Comparison of ENCODE assay signal across 13 mouse cellular contexts in genomic region chr17:32634242-32634971, GRCm38 (mm10). TPM values are rescaled to one million over a fixed set of nuclear protein-coding genes. Genes with fewer than 3 reads are reported as not detected.
DNase-seq lines count a peak whose midpoint lies in the region; ATAC-seq and TF ChIP-seq lines count a peak whose summit lies in the region.
"Not testable (repeated sequence)": the region's sequence is repeated elsewhere in the genome, so short reads cannot be mapped to it uniquely, and the experiment has no call there.
"Had no signal": no experiment of that assay in that cellular context is flagged by ENCODE, and none has a peak within 500 bp of the region (broad histone marks: within the 10 kb centered on the region; RNA-seq: fewer than 3 reads in every experiment).

No protein-coding gene starts in this region.

- not testable (repeated sequence) for H3K27ac ChIP-seq in embryonic facial prominence, embryonic 15.5 days (replicated peaks); heart, adult 2 months; left cerebral cortex, adult 2 months; liver, postnatal 0 days (ENCODE audit: low read depth); midbrain, embryonic 14.5 days (replicated peaks; ENCODE audit: low read depth, low read length); stomach, embryonic 14.5 days (ENCODE audit: low read length)
- 0 out of 2 replicates have a peak overlapping the region, but pooled peaks have one; percentile 20 for H3K27ac ChIP-seq in hindbrain, embryonic 14.5 days

- not testable (repeated sequence) for DNase-seq in heart, adult 2 months; hindbrain, embryonic 14.5 days (ENCODE audit: low spot score); left cerebral cortex, adult 2 months (ENCODE audit: extremely low spot score in 1 of 2, low spot score in 2 of 2); liver, postnatal 0 days; midbrain, embryonic 14.5 days

- H3K4me3 ChIP-seq in E14TG2a.4 (replicated peaks; ENCODE audit: low read length): peak overlapping the region; percentile 80
- peak overlapping the region; percentile 36 for H3K4me3 ChIP-seq in embryonic facial prominence, embryonic 15.5 days (replicated peaks)
- H3K4me3 ChIP-seq in heart, adult 2 months: peak overlapping the region; percentile 4; the same call in 1 of the 2 replicates
- peak overlapping the region; percentile 39 for H3K4me3 ChIP-seq in hindbrain, embryonic 14.5 days (replicated peaks; ENCODE audit: low read length)
- H3K4me3 ChIP-seq in left cerebral cortex, adult 2 months: peak overlapping the region; percentile 44
- H3K4me3 ChIP-seq in liver, postnatal 0 days (ENCODE audit: low read depth, low read length): peak overlapping the region; percentile 31; the same call in 1 of the 2 replicates
- peak overlapping the region; percentile 37 for H3K4me3 ChIP-seq in midbrain, embryonic 14.5 days (replicated peaks; ENCODE audit: low read depth, low read length)
- peak overlapping the region; percentile 28 for H3K4me3 ChIP-seq in stomach, embryonic 14.5 days (ENCODE audit: low read depth, low read length)

- H3K79me2 ChIP-seq in heart, adult 2 months (replicated peaks; ENCODE audit: control insufficient read depth, insufficient read depth, low read length): not testable (repeated sequence)

- ATAC-seq in embryonic facial prominence, embryonic 15.5 days (ENCODE audit: insufficient number of reproducible peaks, low FRiP score, low TSS enrichment, low read depth): 0 out of 2 replicates have a peak, but pooled peaks have one; percentile 34
- peak; percentile 21; the same call in 1 of the 2 replicates for ATAC-seq in hindbrain, embryonic 14.5 days (ENCODE audit: low FRiP score)
- not testable (repeated sequence) for ATAC-seq in liver, postnatal 0 days; stomach, embryonic 14.5 days (ENCODE audit: insufficient number of reproducible peaks, insufficient read depth, low FRiP score, low read depth)
- 0 out of 2 replicates have a peak, but pooled peaks have one; percentile 11 for ATAC-seq in midbrain, embryonic 14.5 days (ENCODE audit: low FRiP score, low TSS enrichment)

- not testable (repeated sequence) for TF ChIP-seq CTCF in E14TG2a.4 (conservative IDR thresholded peaks at IDR 0.05; ENCODE audit: low read length); heart, adult 2 months (IDR thresholded peaks at IDR 0.05); left cerebral cortex, adult 2 months (IDR thresholded peaks at IDR 0.05); liver, postnatal 0 days (IDR thresholded peaks at IDR 0.05; ENCODE audit: low read depth)

- intact Hi-C loops in heart, adult 2 months (cut with DNase I): loop anchor here (2.0 kb wide), 1 partner anchor 46 kb away; no protein-coding TSS in a partner anchor
- intact Hi-C loops in left cerebral cortex, adult 2 months (cut with DNase I): loop anchor here (2.0 to 10.0 kb wide), 4 partner anchors 46 to 316 kb away; partner anchors contain the start of gene Zfp870

- 81% methylated on average over 9 of the region's 9 CpGs for WGBS in embryonic facial prominence, embryonic 15.5 days
- WGBS in heart, adult 2 months: 86% methylated on average over 9 of the region's 9 CpGs
- 88% methylated on average over 9 of the region's 9 CpGs for WGBS in hindbrain, embryonic 14.5 days
- WGBS in liver, postnatal 0 days (ENCODE audit: insufficient replicate concordance): 84% methylated on average over 9 of the region's 9 CpGs
- WGBS in midbrain, embryonic 14.5 days: 85% methylated on average over 9 of the region's 9 CpGs
- WGBS in stomach, embryonic 14.5 days: 88% methylated on average over 9 of the region's 9 CpGs

- peaks cover 25% of the 10 kb centered on the region for H3K4me1 ChIP-seq in E14TG2a.4 (replicated peaks; ENCODE audit: low read depth, low read length)
- H3K4me1 ChIP-seq in embryonic facial prominence, embryonic 15.5 days; heart, adult 2 months (ENCODE audit: control insufficient read depth, insufficient read depth, low read length); hindbrain, embryonic 14.5 days (replicated peaks; ENCODE audit: control insufficient read depth, insufficient read depth, low read length); liver, postnatal 0 days (ENCODE audit: insufficient read depth); midbrain, embryonic 14.5 days (ENCODE audit: control insufficient read depth, insufficient read depth, low read length); stomach, embryonic 14.5 days (ENCODE audit: control insufficient read depth, insufficient read depth, low read length): not testable (repeated sequence)

- not testable (repeated sequence) for TF ChIP-seq EP300 in heart, adult 2 months (IDR thresholded peaks at IDR 0.05; ENCODE audit: insufficient read depth, low read depth, low read length); liver, postnatal 0 days (IDR thresholded peaks at IDR 0.05; ENCODE audit: low read depth)

- H3K36me3 ChIP-seq in E14TG2a.4 (ENCODE audit: insufficient read depth, low read length); embryonic facial prominence, embryonic 15.5 days; heart, adult 2 months (ENCODE audit: control insufficient read depth, insufficient read depth, low read length); hindbrain, embryonic 14.5 days (replicated peaks; ENCODE audit: control insufficient read depth, insufficient read depth); liver, postnatal 0 days (replicated peaks; ENCODE audit: insufficient read depth, low read length); midbrain, embryonic 14.5 days (ENCODE audit: control insufficient read depth, insufficient read depth, low read length); stomach, embryonic 14.5 days (ENCODE audit: control insufficient read depth, insufficient read depth, low read length): not testable (repeated sequence)

- H3K4me2 ChIP-seq in embryonic facial prominence, embryonic 15.5 days (replicated peaks): peak overlapping the region; percentile 67
- H3K4me2 ChIP-seq in hindbrain, embryonic 14.5 days (replicated peaks): peak overlapping the region; percentile 64
- peak overlapping the region; percentile 65; the same call in 1 of the 2 replicates for H3K4me2 ChIP-seq in liver, postnatal 0 days (ENCODE audit: low read depth, low read length)
- peak overlapping the region; percentile 57 for H3K4me2 ChIP-seq in midbrain, embryonic 14.5 days (ENCODE audit: low read length)
- H3K4me2 ChIP-seq in stomach, embryonic 14.5 days (replicated peaks; ENCODE audit: low read depth, low read length): peak overlapping the region; percentile 53

- H3K9me3 ChIP-seq in E14TG2a.4 (ENCODE audit: low read length); embryonic facial prominence, embryonic 15.5 days (replicated peaks); hindbrain, embryonic 14.5 days (ENCODE audit: control insufficient read depth, low read length); liver, postnatal 0 days (ENCODE audit: low read length); midbrain, embryonic 14.5 days (ENCODE audit: control insufficient read depth, low read length); stomach, embryonic 14.5 days (ENCODE audit: control insufficient read depth, low read depth, low read length): not testable (repeated sequence)

- H3K9ac ChIP-seq in embryonic facial prominence, embryonic 15.5 days: peak overlapping the region; percentile 18; the same call in 1 of the 2 replicates
- not testable (repeated sequence) for H3K9ac ChIP-seq in heart, adult 2 months (ENCODE audit: low read depth, low read length); liver, postnatal 0 days (replicated peaks); stomach, embryonic 14.5 days (replicated peaks; ENCODE audit: low read depth, low read length)
- H3K9ac ChIP-seq in hindbrain, embryonic 14.5 days: peak overlapping the region; percentile 65
- H3K9ac ChIP-seq in midbrain, embryonic 14.5 days (replicated peaks; ENCODE audit: low read length): peak overlapping the region; percentile 49

- H3K27me3 ChIP-seq in E14TG2a.4 (ENCODE audit: insufficient read depth, low read length); embryonic facial prominence, embryonic 15.5 days; heart, adult 2 months (ENCODE audit: control insufficient read depth, insufficient read depth, low read length); hindbrain, embryonic 14.5 days (ENCODE audit: control insufficient read depth, insufficient read depth, low read length); liver, postnatal 0 days (ENCODE audit: insufficient read depth, low read length); midbrain, embryonic 14.5 days (ENCODE audit: control insufficient read depth, insufficient read depth, low read length); stomach, embryonic 14.5 days (ENCODE audit: control insufficient read depth, insufficient read depth, low read length): not testable (repeated sequence)

- TF ChIP-seq POLR2A in heart, adult 2 months (IDR thresholded peaks at IDR 0.05; ENCODE audit: insufficient read depth, low read depth, low read length): not testable (repeated sequence)

RNA-seq across cellular contexts. Expression of gene Cyp4f37, which starts 13.3 kb away (rescaled TPM):
- polyA plus RNA-seq in embryonic facial prominence, embryonic 15.5 days (2015; fragmentation: Nextera tagmentation; extraction: Ambion mirVana): not detected in 2 replicates
- not detected for total RNA-seq in heart, adult 2 months (2021)
- polyA plus RNA-seq in heart, adult 2 months (2012; rRNA removed): not detected in 2 replicates
- polyA plus RNA-seq in hindbrain, embryonic 14.5 days (2014; fragmentation: Nextera tagmentation; extraction: Ambion mirVana): 0.37 and 0.60 TPM in 2 replicates
- total RNA-seq in left cerebral cortex, adult 2 months (2021): not detected
- polyA plus RNA-seq in liver, postnatal 0 days (2015; fragmentation: Nextera tagmentation; extraction: Ambion mirVana): not detected in 2 replicates
- polyA plus RNA-seq in midbrain, embryonic 14.5 days (2014; fragmentation: Nextera tagmentation; extraction: Ambion mirVana): 0.47 and 1.0 TPM in 2 replicates
- not detected in 2 replicates for polyA plus RNA-seq in stomach, embryonic 14.5 days (2014; fragmentation: Nextera tagmentation; extraction: Ambion mirVana)
- total RNA-seq: gastrocnemius, postnatal 25 days; hematopoietic stem cell, adult 5-6 weeks; left cerebral cortex, adult 8-10 months had no signal
- polyA plus RNA-seq: brain, embryonic 14.5 days had no signal

RNA-seq across cellular contexts. Expression of gene Cyp4f40, which starts 24.3 kb away (rescaled TPM):
- 0.12 TPM in 2 replicates for polyA plus RNA-seq in embryonic facial prominence, embryonic 15.5 days (2015; fragmentation: Nextera tagmentation; extraction: Ambion mirVana)
- not detected for total RNA-seq in heart, adult 2 months (2021)
- polyA plus RNA-seq in heart, adult 2 months (2012; rRNA removed): not detected in 2 replicates
- polyA plus RNA-seq in hindbrain, embryonic 14.5 days (2014; fragmentation: Nextera tagmentation; extraction: Ambion mirVana): not detected in 2 replicates
- total RNA-seq in left cerebral cortex, adult 2 months (2021): not detected
- not detected in 2 replicates for polyA plus RNA-seq in liver, postnatal 0 days (2015; fragmentation: Nextera tagmentation; extraction: Ambion mirVana)
- polyA plus RNA-seq in midbrain, embryonic 14.5 days (2014; fragmentation: Nextera tagmentation; extraction: Ambion mirVana): not detected in 2 replicates
- 0.13 and 0.23 TPM in 2 replicates for polyA plus RNA-seq in stomach, embryonic 14.5 days (2014; fragmentation: Nextera tagmentation; extraction: Ambion mirVana)
- total RNA-seq: gastrocnemius, postnatal 25 days; hematopoietic stem cell, adult 5-6 weeks; left cerebral cortex, adult 8-10 months; neutrophil, adult 5-6 weeks had no signal

RNA-seq across cellular contexts. Expression of gene Cyp4f15, which starts 51.0 kb away (rescaled TPM):
- polyA plus RNA-seq in embryonic facial prominence, embryonic 15.5 days (2015; fragmentation: Nextera tagmentation; extraction: Ambion mirVana): 0.56 and 0.72 TPM in 2 replicates
- not detected for total RNA-seq in heart, adult 2 months (2021)
- 1.0 TPM in 1 of 2 replicates, not detected in the other for polyA plus RNA-seq in heart, adult 2 months (2012; rRNA removed)
- 2.2 and 2.5 TPM in 2 replicates for polyA plus RNA-seq in hindbrain, embryonic 14.5 days (2014; fragmentation: Nextera tagmentation; extraction: Ambion mirVana)
- total RNA-seq in left cerebral cortex, adult 2 months (2021): 10 to 100 TPM; 16.4 to 20.7 TPM
- polyA plus RNA-seq in liver, postnatal 0 days (2015; fragmentation: Nextera tagmentation; extraction: Ambion mirVana): 33.5 and 37.6 TPM in 2 replicates
- polyA plus RNA-seq in midbrain, embryonic 14.5 days (2014; fragmentation: Nextera tagmentation; extraction: Ambion mirVana): 0.78 and 1.3 TPM in 2 replicates
- polyA plus RNA-seq in stomach, embryonic 14.5 days (2014; fragmentation: Nextera tagmentation; extraction: Ambion mirVana): 0.11 TPM in 1 of 2 replicates, not detected in the other
- total RNA-seq: gastrocnemius, postnatal 25 days; hematopoietic stem cell, adult 5-6 weeks; neutrophil, adult 5-6 weeks had no signal

Comparison
In these comparisons a context has a peak if more than half of its experiments do, and no peak if none do; other contexts are left out.
1. H3K4me3 ChIP-seq: peak in every context shown above with its lines; median percentile 80 in E14TG2a.4; 44 in left cerebral cortex, adult 2 months; 39 in hindbrain, embryonic 14.5 days; 37 in midbrain, embryonic 14.5 days; 36 in embryonic facial prominence, embryonic 15.5 days; 31 in liver, postnatal 0 days; 28 in stomach, embryonic 14.5 days; 4 in heart, adult 2 months.